Mouse (Mus musculus) inflammation-experienced regulatory T-cells, adult 6 months (primary cell): Measurements from ENCODE around the gene Rtp2. TPM values are rescaled to one million over a fixed set of nuclear protein-coding genes. Genes with fewer than 3 reads are reported as not detected.
A peak's percentile ranks its signal among the peaks of the same experiment; 100 is the strongest.

Source experiments
- ATAC-seq: one replicate; pipeline ENCODE4 v1.8.0; 2017
- polyA plus RNA-seq, 3 experiments: library from polyadenylated mRNA; unstranded; fragments of 100-300 nt; shearing (Covaris generic); gene quantifications; one replicate each; pipeline ENCODE4 v1.2.1; 2017

Rtp2 gene
- polyA plus RNA-seq, result not detected

DNA sequence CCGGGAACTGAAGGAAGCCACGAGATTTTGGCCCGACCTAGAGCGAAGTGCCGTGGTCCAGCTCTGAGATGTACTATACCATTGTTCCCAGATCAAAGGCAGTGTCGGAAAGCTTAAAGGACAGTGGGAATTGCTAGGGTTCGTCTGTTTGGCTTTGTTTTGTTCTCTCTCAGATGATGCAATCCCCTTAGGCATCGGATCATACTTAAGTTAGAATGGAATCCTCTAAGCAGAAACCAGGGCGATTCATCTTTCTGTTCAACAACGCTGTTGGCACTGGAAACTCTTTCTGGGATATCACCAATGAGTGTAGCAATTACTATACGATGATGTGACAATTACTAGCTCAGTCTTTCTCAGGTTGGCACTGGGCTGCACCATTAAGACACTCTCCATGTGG lies at the start of gene Rtp2:
Rtp2 (minus strand) TSS at position 101 of the 400 bp plus-strand sequence.
- ATAC-seq, result no peak

- no peak for ATAC-seq
These were observed 49.0 kb upstream of the Rtp2 start for GRCm38 (mm10) chr16:23980991-23981720.

- ATAC-seq, result no peak
These were observed 48.1 kb upstream of the Rtp2 start for GRCm38 (mm10) chr16:23980201-23980870.

DNA sequence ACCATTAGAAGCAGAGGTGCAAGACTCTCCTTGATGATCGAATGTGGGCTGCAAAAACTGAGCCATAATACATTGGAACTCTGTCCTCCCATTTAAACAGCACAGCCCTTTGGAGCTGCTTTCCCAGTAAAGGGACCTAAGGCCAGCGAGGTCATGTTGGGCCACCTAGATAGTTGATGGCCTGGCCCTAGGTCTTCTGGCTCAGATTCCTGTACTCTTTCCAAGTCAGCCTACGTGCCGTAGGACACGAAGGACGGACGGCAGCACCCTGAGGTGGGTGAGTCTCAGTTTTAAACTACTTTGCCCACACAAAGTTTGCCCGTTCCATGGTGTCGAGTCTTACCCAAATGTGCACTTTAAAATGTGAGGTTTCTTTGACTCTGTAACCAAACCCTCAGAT lies 47.3 kb upstream of the Rtp2 start:
- no peak for ATAC-seq

DNA sequence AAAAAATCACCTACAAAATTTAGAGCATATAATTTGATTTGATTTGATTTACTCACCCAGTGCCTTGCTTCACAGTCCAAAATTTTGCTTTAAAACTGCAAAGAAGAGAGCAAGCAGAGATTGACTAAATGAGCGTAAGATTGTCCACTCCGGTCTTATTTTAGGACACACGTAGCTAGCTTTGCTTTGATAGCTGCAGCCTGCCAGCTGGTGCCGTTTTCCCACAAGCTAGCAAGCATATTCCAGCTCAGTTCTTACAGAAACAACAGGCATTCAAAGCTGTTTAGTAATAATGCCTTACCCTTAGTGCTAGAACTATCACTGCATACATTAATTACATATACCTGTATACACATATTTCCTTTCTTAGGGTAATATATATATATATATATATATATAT lies 46.3 kb upstream of the Rtp2 start:
- ATAC-seq, result no peak

DNA sequence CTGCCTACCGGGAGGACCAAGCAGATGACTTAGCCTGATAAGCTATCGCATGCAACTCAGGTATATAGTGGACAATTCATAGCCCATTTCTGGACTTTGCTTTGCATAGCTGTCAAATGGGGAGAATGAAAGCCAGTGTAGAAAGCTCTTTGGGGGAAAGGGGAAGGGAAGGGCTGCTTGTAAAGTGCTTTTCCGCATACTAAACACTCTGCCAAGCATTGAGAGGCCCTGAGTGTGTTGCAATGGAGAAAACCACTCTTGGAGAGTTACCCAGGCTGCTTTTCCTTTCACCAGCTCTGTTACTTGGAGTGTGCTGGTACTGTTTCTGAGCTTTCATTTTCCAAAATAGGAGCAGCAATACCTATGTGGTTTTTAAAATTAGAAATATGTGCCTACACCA lies 45.5 kb upstream of the Rtp2 start:
- ATAC-seq, result no peak

DNA sequence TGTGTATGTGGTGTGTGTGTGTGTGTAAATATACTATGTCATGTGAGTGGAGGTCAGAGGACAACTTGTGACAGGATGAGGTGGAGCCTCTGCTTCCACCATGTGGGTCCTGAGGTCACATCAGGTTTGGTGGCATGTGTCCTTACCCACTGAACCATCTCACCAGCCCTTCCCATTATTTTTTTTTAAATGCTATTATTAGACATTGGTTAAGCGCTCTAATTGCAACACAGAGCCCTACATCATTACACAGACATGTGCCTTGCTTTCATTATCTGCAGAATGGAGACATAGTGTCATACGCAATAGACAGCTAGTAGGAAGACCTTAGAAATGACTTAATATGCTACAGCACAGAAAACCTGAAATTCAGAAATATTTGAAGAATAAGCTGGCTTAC lies 44.0 kb upstream of the Rtp2 start:
- ATAC-seq, result no peak

GRCm38 (mm10) chr16:23973635-23974367 lies 41.6 kb upstream of the Rtp2 start:
- no peak for ATAC-seq

DNA sequence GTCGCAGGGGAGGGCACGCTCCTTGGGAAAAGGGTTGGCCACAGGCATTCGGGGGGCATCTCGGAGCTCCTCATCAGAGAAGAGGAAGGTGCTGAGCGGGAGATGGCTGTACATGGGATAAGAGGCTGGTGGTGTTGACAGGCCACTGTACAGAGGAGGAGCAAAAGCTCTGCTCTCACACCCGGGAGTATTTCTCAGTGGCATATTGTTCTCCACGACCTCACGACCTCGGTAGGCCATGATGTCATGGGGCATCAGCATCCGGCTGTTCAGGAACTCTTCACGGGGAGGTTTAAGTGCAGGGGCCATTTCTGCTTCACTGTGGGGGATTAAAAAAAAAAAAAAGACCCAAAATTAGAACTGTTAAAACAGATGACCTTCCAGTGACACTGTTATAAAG lies 40.7 kb upstream of the Rtp2 start:
- ATAC-seq, result no peak

DNA sequence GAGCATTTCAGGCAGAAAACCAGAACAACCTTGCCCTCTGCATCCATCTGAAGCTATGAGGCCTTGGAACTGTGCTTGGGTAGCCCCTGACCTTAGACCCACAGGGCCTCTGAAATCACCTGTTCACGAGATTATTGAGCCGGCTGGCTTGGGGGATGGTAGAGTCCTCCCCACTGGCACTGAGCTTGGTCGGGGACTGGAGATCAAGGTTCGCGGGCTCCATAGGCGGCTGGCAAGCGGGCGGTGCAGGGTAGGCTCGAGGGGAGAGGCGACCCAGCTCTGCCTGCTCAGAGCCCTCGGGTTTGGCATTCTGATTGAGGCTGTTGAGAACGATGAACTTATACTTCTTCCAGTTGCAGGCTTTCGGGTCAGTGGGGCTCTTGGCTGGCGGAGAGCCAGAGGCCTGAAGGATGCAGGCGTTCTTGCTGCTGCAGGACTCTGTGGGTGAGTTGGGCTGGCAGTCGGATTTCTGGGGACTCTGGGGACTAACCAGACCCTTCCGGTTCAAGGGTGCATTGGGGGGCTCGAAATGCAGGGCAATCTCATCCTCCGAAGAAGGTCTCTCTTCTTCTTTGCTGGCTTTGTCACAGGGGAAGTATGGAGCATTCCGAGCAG lies 40.0 kb upstream of the Rtp2 start:
- ATAC-seq, result no peak

- no peak for ATAC-seq
These were observed 37.7 kb upstream of the Rtp2 start for GRCm38 (mm10) chr16:23969919-23970318.

DNA sequence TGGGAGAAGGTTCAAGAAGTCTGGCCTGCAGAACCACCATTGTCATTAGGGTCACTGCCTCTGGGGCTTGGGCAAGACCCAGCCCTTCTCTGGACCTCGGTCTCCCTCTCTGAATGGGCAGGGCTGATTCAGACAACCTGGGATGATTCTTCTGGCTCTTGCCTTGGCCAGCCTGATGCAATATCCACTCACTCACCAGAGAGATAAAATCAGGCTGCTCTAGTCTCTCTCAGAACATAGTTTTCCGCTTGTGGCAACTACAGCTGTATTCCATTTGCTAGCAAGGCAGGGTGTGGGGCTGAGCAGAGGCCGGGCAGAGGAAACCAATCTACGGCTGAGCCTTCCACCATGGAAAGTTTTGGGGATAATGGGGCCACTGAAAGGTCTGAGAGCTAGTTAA lies 36.7 kb upstream of the Rtp2 start:
- no peak for ATAC-seq

DNA sequence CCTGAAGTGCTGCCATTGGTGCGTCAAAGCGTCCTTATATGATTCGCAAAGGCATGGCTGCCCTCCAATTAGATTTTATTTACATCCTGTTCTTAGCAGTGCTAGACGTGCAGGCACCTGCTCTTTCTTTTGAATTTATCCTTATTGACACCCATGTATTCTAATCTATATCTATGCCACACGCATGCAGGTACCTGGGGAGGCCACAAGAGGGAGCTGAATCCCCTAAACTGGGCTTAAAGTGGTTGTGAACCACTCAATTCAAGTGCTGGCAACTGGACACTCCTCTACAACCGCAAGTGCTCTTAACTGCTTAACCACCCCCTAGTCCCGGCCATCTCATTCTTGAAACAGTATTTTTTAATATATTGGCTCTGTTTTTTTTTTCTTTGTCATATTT lies 35.1 kb upstream of the Rtp2 start:
- peak; percentile 46 for ATAC-seq

DNA sequence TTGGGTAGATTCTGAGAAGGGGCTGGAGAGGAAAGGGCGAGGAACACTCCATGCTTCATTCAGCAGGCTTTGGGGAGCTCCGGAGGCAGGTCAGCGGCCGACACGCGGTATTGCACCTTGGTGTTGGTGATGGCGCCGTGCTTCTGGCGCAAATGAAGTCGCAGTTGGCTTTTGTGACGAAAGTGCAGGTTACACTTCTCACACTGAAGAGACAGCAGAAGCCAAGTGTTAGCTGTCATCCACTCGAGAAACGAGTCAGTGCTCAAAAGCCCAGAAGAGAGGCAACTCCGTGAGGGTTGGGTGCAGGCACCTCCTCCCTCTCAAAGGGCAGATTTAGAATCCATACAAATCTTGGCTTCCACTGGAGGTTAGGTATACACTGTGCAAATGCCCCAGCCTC lies 33.9 kb upstream of the Rtp2 start:
- ATAC-seq, result no peak

GRCm38 (mm10) chr16:23964706-23965367 lies 32.6 kb upstream of the Rtp2 start:
- ATAC-seq, result no peak

DNA sequence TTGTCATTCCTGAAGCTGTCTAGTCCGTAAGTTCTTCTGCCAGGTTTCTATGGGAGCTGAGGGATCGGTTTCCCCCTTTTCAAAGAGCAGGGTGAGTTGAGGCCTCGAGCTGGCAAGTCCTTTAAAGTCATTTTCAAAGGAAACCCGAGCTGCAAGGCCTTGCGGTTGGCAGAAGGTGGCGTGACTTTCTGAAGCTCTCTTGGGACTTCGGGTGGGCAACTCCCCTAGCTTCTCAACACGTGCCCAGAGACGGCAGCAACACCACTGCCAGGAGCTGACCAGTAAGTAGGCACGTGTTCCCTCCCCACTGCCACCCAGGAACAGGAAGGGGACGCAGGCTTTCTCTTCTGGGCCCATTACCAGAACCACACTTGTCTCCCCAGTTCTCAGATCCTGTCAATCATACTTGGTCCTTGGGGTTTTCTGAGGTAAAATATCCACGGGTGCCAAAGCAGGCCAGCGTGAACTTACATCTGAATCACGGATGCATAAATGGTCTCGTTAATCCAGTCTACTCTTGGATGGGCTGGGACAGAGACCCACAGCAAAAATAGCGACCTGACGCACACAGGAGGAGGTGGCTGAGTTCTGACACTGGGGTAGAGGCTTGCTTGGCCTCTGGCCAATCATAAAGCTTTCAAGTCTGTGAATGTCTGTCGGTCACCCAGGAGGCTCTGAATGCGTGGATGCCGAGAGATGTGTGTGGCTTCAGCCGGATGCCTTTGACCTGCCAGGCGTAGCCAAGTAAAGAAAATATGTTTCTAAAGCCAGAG lies 31.9 kb upstream of the Rtp2 start:
- ATAC-seq, result no peak

- peak; percentile 73 for ATAC-seq
These were observed 30.2 kb upstream of the Rtp2 start for GRCm38 (mm10) chr16:23962401-23962800.

GRCm38 (mm10) chr16:23958938-23959337 lies 26.7 kb upstream of the Rtp2 start:
- ATAC-seq, result no peak

- ATAC-seq, result no peak
These were observed 21.7 kb upstream of the Rtp2 start for GRCm38 (mm10) chr16:23953959-23954260.

- no peak for ATAC-seq
These were observed 21.2 kb upstream of the Rtp2 start for GRCm38 (mm10) chr16:23953189-23953958.

GRCm38 (mm10) chr16:23952101-23952727 lies 20.0 kb upstream of the Rtp2 start:
- no peak for ATAC-seq
